Mouse (Mus musculus) small intestine, adult 2 months (tissue): ENCODE measurements around the gene Msh4. TPM values are rescaled to one million over a fixed set of nuclear protein-coding genes. Genes with fewer than 3 reads are reported as not detected.

Experiments used
- H3K27ac ChIP-seq: fragments of 200-500 bp; 2 replicates; pipeline ENCODE4 v1.5.1; 2012; ENCODE audit warnings: low read depth, low read length, control low read depth, inconsistent platforms; ENCODE audit not compliant: insufficient read depth
- H3K27me3 ChIP-seq: fragments of 200-500 bp; 2 replicates; pipeline ENCODE4 v1.6.1; 2012; ENCODE audit warnings: mild to moderate bottlenecking, moderate library complexity, low read length, inconsistent platforms; ENCODE audit not compliant: control insufficient read depth, insufficient read depth
- H3K36me3 ChIP-seq: fragments of 200-500 bp; 2 replicates; pipeline ENCODE4 v1.6.1; 2012; ENCODE audit warnings: mild to moderate bottlenecking, low read length, control low read depth, inconsistent platforms; ENCODE audit not compliant: control insufficient read depth, insufficient read depth
- H3K4me1 ChIP-seq: fragments of 200-500 bp; 2 replicates; pipeline ENCODE4 v1.6.1; 2012; ENCODE audit warnings: low read length, inconsistent platforms, mixed read lengths; ENCODE audit not compliant: control insufficient read depth, insufficient read depth, insufficient read length
- H3K4me3 ChIP-seq: fragments of 200-500 bp; 2 replicates; pipeline ENCODE4 v1.5.1; 2012; ENCODE audit warnings: low read depth, mild to moderate bottlenecking, control low read depth, inconsistent platforms, low read length, moderate library complexity
- CTCF ChIP-seq: fragments of 200-500 bp; IDR thresholded peaks from 2 replicates; pipeline ENCODE4 v1.5.1; 2012; ENCODE audit warnings: low read depth, mild to moderate bottlenecking, control low read depth, inconsistent platforms, low read length, moderate library complexity, mixed read lengths; ENCODE audit not compliant: insufficient replicate concordance, insufficient read length; ENCODE audit errors: extremely low read depth
- POLR2A ChIP-seq: fragments of 200-500 bp; IDR thresholded peaks from 2 replicates; pipeline ENCODE4 v1.6.1; 2012; ENCODE audit warnings: low read depth, mild to moderate bottlenecking, control low read depth, inconsistent platforms, low read length, moderate library complexity
- WGBS: fragments of 180-500 bp; shearing (Covaris S2); methylation state at CpG from one replicate; pipeline ENCODE4 v1.1.7; 2018; 5-methylcytosine and 5-hydroxymethylcytosine counted together
- polyA plus RNA-seq: library from polyadenylated mRNA; depleted of rRNA; stranded (reverse); fragments of >200 nt; gene quantifications from 2 replicates; pipeline ENCODE4 v1.2.3, GENCODE M21; 2012

The Msh4 gene
- polyA plus RNA-seq, 1 experiment, result 0.03 TPM

DNA sequence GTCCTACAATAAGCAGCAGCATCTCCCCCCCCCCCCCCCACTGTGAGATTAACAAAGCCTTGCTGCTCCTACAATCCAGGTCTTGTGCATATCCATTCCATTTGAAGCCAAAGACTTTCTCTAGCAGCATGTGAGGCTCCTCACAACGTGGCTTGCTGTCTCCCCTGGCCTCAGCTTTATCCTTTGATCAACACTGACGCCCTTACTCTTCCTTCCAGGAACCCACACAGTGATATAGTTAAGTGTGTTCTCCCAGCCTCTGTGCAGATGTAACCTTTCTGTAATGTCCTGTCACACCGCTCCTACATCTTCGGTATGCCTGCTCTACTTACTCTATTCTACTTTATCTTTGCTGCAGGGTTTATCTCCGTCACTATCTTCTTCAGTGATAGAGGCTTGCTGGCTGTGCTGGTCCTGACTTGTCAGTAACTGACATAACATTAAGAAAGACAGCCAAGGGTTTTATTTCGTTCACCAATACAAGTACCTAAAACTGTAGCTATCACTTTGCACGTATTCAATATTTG, 58.7 kb downstream of the Msh4 start:
- H3K27me3 ChIP-seq, result no peaks in the 10 kb centered on the region
- H3K36me3 ChIP-seq, result no peaks in the 10 kb centered on the region
- H3K4me1 ChIP-seq, result no peaks in the 10 kb centered on the region
- no peak overlapping the region for H3K4me3 ChIP-seq
- 73% methylated on average over 7 of the region's 7 CpGs for WGBS
- TF ChIP-seq CTCF, result no peak
- no peak for TF ChIP-seq POLR2A
- no peak overlapping the region for H3K27ac ChIP-seq

DNA sequence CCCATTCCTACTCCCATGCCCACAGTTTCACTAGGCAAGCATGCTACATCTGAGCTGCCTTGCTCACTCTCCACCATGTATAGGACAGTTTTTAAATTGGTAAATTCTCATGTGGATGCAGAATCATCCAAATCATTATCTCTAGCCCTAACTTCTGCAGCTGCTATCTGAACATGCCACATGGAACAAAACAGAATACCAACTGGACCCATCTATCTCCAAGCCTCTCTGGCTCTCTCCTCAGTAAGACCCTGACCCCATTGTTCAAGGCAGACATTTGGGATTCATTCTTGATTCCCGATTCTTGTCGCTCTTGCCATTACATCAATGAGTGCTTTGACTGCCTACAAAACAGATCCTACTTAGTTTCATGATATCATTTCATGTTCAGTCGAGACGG, 59.8 kb downstream of the Msh4 start:
- Histone ChIP-seq H3K36me3 (no peaks in the 10 kb centered on the region), H3K4me1 (no peaks in the 10 kb centered on the region), H3K27me3 (no peaks in the 10 kb centered on the region), H3K27ac (no peak overlapping the region), H3K4me3 (no peak overlapping the region)
- WGBS, result 88% methylated on average over 4 of the region's 4 CpGs
- TF ChIP-seq POLR2A, result no peak
- TF ChIP-seq CTCF, result no peak

DNA sequence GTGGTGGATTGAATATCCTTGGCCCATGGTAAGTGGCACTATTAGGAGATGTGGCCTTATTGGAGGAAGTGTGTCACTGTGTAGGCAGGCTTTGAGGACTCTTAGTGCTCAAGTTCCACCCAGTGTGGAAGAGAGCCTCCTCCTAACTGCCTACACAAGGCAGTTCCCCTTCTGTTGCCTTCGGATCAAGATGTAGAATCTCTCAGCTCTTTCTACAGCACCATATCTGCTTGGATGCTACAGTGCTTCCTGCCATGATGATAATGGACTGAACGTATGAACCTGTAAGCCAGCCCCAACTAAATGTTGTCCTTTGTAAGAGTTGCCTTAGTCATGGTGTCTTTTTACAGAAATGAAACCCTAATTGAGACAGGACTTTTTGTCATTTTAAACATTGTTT, 60.4 kb downstream of the Msh4 start:
- Histone ChIP-seq H3K27ac (no peak overlapping the region), H3K27me3 (no peaks in the 10 kb centered on the region), H3K36me3 (no peaks in the 10 kb centered on the region), H3K4me3 (no peak overlapping the region), H3K4me1 (no peaks in the 10 kb centered on the region)
- TF ChIP-seq CTCF (no peak), POLR2A (no peak)
- WGBS, result 84% methylated on average over 2 of the region's 2 CpGs

DNA sequence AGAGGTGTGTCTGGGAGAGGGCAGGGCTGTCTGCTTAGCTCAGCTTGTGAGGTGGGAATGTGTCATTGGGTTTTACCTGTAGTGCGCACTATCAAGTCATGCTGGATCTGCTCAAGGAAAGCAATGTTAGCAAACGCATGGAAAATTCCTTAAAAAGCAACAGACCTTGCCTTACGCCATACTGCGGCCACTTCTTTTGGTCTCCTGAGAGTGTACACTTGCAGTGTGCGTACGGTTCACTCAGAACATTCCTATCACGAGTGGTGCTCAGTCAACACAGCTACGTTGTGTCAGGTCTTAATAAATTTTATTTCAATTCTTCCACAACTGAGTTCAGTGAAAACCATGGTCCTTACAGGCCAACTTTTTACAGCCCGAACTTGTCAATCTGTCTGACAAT, 61.2 kb downstream of the Msh4 start:
- H3K27me3 ChIP-seq, result no peaks in the 10 kb centered on the region
- 91% methylated on average over 9 of the region's 9 CpGs for WGBS
- H3K36me3 ChIP-seq, result no peaks in the 10 kb centered on the region
- TF ChIP-seq POLR2A (no peak), CTCF (no peak)
- no peak overlapping the region for H3K4me3 ChIP-seq
- H3K27ac ChIP-seq, result no peak overlapping the region
- H3K4me1 ChIP-seq, result no peaks in the 10 kb centered on the region

DNA sequence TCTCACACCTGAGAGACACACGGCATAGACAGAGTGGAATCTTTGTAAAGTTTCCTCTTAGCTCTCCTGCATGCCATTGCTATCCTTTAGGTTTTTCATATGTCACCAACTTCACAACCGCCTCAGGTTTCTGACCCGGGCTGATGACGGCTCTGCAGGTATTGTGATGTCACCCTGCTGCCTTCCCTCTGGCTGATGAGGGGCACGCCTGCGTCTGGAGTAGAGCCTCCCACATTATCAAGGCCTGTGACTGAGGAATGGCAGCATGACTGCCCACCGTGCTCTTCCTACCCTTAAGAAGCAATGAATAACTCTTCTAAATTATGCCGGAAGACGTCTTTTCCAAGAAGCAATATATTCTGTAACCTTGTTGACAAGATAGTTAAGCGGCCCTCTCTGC, 61.9 kb downstream of the Msh4 start, which contains the start of gene Asb17:
TSS of gene Asb17 (plus strand) at position 180 of the 400 bp plus-strand sequence.
- Histone ChIP-seq H3K27me3 (no peaks in the 10 kb centered on the region), H3K4me3 (no peak within 1 kb of the TSS), H3K4me1 (no peaks in the 10 kb centered on the region), H3K36me3 (no peaks in the 10 kb centered on the region), H3K27ac (no peak within 1 kb of the TSS)
- WGBS, result 79% methylated on average over 10 of the region's 10 CpGs
- TF ChIP-seq CTCF (no peak), POLR2A (no peak)

DNA sequence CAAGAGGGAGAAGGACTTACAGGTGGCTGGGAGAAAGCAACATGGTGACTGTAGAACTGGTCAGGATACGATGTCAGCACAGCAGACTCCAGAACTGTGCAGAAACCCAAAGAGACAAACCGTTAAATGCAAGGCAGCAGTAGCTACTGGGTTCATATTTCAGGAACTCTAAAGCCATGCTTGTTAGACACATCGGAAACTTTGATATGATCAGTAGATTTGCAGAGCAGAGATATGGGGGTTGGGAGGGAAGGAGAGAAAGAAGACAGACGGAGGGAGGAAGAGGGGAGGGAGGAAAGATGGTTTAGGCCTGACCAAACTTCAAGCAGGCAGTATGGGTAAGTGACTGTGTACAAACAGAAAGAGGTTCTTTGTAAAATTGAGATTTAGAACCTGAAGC, 68.3 kb downstream of the Msh4 start:
- Histone ChIP-seq H3K4me1 (no peaks in the 10 kb centered on the region), H3K27ac (no peak overlapping the region), H3K36me3 (no peaks in the 10 kb centered on the region), H3K27me3 (no peaks in the 10 kb centered on the region), H3K4me3 (no peak overlapping the region)
- WGBS, result 55% methylated on average over 4 of the region's 4 CpGs
- no peak for TF ChIP-seq CTCF
- no peak for TF ChIP-seq POLR2A

DNA sequence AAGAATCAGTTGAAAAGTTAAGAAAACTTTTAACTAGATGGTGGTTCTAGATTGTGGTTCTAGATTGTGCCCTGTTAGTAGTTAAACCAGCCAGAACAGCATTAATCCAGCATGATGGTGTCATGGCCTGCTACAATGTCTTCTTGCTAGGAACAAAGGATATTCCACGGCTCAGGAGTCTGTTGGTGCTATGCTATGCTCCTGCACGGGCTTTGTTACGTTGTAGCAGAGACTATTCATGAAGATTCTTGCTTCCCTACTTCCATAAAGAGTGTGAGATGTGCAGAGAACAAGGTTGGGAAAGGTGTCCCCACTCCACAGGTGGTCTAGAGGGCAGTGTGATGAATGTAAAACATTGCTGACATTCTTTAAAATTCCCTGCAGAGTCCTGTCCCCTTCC, 69.6 kb downstream of the Msh4 start:
- Histone ChIP-seq H3K4me1 (no peaks in the 10 kb centered on the region), H3K27ac (no peak overlapping the region), H3K4me3 (no peak overlapping the region), H3K27me3 (no peaks in the 10 kb centered on the region), H3K36me3 (no peaks in the 10 kb centered on the region)
- TF ChIP-seq POLR2A (no peak), CTCF (no peak)
- WGBS, result 84% methylated on average over 3 of the region's 3 CpGs

DNA sequence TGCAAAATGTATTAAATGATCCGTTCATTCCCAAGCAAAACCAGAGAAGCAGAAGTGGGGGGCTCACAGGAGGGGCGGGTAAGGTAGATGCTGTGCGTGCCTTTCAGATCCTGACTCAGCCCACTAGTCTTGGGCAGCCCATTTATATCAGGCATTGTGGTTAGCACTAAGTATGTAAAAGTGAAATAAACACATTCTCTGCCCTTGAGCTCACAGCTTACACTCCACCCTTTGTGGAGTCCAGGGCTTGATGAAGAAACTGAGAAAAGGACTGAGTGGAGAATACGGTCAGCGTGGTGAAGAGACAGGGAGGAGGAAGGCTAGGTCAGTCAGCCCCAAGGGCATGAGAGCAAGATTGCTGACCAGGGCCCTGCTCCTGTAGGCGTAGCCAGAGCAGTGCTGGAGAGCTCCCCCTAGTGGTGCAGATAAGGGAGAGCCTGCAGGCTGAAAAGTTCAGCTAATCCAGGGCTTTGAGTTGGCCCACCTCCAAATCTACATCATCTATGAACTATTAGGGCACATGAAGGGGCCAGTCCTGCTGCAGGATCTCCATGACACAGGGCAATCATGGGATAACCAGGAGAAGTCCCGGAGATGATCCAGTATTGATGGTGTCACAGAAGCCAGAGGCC, 70.4 kb downstream of the Msh4 start:
- WGBS, result 57% methylated on average over 7 of the region's 7 CpGs
- Histone ChIP-seq H3K4me3 (no peak overlapping the region), H3K27ac (no peak overlapping the region), H3K36me3 (no peaks in the 10 kb centered on the region), H3K27me3 (no peaks in the 10 kb centered on the region), H3K4me1 (no peaks in the 10 kb centered on the region)
- TF ChIP-seq POLR2A (0 out of 2 replicates have a peak, but pooled peaks have one; percentile 16), CTCF (peak; percentile 92; the same call in 1 of the 2 replicates)
